Mouse (Mus musculus): ENCODE measurements around the gene Dclre1b. TPM values are rescaled to one million over a fixed set of nuclear protein-coding genes. Genes with fewer than 3 reads are reported as not detected.
"Not testable (repeated sequence)": the region's sequence is repeated elsewhere in the genome, so short reads cannot be mapped to it uniquely, and the experiment has no call there.

Dclre1b gene
- polyA plus RNA-seq, 1 experiment from 2014 or later, result 22.3 TPM

DNA sequence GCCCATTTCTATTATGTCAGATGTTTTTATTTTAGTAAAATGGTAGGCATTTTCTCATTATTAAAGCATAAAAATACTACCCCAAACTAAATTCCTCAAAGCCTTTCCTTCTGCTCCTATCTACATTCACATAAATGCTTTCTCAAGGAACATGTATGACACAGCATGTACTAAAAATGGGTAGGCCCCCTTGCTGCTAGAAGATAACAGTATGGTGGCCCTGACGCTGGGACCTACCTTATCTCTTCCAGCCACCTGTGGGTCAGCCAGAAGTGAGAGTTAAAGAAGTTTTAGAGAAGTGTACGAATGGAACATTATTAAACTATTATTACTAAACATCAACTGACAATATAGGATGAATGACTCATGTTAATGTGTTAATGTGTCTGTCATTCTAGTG, 9.7 kb downstream of the Dclre1b start:
- Histone ChIP-seq H3K4me1 (ENCODE audit: control insufficient read depth, insufficient read depth, low read length) (no peaks in the 10 kb centered on the region), H3K27ac (replicated peaks; ENCODE audit: low read depth, low read length) (no peak overlapping the region), H3K4me3 (ENCODE audit: low read depth, low read length) (no peak overlapping the region), H3K9me3 (ENCODE audit: control insufficient read depth, low read length) (no peaks in the 10 kb centered on the region), H3K9ac (ENCODE audit: low read depth, low read length) (no peak overlapping the region), H3K36me3 (ENCODE audit: control insufficient read depth, insufficient read depth, low read length) (peaks cover 18% of the 10 kb centered on the region), H3K4me2 (ENCODE audit: low read depth, low read length) (no peak overlapping the region), H3K27me3 (replicated peaks; ENCODE audit: control insufficient read depth, insufficient read depth, low read length) (no peaks in the 10 kb centered on the region)
- 85% methylated on average over 2 of the region's 2 CpGs for WGBS
- DNase-seq (ENCODE audit: low spot score) (no peak), ATAC-seq (ENCODE audit: low read depth) (no peak)

DNA sequence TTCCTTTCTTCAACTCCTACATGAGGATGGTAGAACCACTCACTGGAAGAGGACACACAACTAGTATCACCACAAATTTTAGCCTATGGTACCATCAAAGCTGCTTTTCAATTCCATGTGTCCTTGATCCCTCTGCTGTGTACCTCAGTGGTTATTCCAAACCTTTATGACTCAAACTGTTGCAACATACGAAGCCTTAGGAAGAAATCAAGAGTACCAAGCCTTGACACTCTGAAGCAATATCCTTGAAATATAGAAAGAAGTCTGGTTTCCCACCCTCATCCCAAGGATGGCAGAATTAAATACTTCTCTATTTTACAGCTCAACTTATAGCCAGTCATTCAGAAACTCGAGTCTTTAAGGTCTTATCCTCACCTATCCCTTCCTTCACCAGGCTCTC, 12.9 kb downstream of the Dclre1b start:
- Histone ChIP-seq H3K4me2 (ENCODE audit: low read depth, low read length) (no peak overlapping the region), H3K36me3 (ENCODE audit: control insufficient read depth, insufficient read depth, low read length) (no peaks in the 10 kb centered on the region), H3K4me3 (ENCODE audit: low read depth, low read length) (no peak overlapping the region), H3K9me3 (ENCODE audit: control insufficient read depth, low read length) (no peaks in the 10 kb centered on the region), H3K27ac (replicated peaks; ENCODE audit: low read depth, low read length) (no peak overlapping the region), H3K9ac (ENCODE audit: low read depth, low read length) (no peak overlapping the region), H3K27me3 (replicated peaks; ENCODE audit: control insufficient read depth, insufficient read depth, low read length) (no peaks in the 10 kb centered on the region), H3K4me1 (ENCODE audit: control insufficient read depth, insufficient read depth, low read length) (no peaks in the 10 kb centered on the region)
- WGBS, result 56% methylated on average over 2 of the region's 2 CpGs
- ATAC-seq (ENCODE audit: low read depth) (no peak), DNase-seq (ENCODE audit: low spot score) (no peak)

DNA sequence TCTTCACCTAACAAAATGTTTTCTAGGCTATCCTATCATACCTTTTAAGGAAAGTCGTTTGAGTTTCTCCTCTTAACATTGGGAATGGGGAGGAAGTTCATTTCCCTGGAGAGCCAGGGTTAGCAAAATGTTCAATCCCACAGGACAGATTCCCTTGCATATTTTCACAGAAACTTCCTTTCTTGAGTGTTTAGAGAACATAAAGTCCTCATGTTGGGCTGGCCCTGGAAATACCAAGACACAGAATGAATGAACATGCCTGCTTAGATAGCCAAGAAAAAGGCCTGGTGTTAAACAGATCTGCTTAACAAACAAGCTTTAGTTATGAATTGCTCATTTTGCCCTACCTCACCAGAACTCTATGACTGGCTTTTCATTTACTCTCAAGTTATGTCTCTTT, 16.7 kb downstream of the Dclre1b start:
- Histone ChIP-seq H3K27ac (replicated peaks; ENCODE audit: low read depth, low read length) (no peak overlapping the region), H3K4me2 (ENCODE audit: low read depth, low read length) (no peak overlapping the region), H3K9me3 (ENCODE audit: control insufficient read depth, low read length) (no peaks in the 10 kb centered on the region), H3K27me3 (replicated peaks; ENCODE audit: control insufficient read depth, insufficient read depth, low read length) (no peaks in the 10 kb centered on the region), H3K4me3 (ENCODE audit: low read depth, low read length) (no peak overlapping the region), H3K36me3 (ENCODE audit: control insufficient read depth, insufficient read depth, low read length) (no peaks in the 10 kb centered on the region), H3K4me1 (ENCODE audit: control insufficient read depth, insufficient read depth, low read length) (peaks cover 8% of the 10 kb centered on the region; the same call in 1 of the 2 replicates), H3K9ac (ENCODE audit: low read depth, low read length) (no peak overlapping the region)
- no peak for DNase-seq (ENCODE audit: low spot score)
- WGBS, result 58% methylated on average over 1 of the region's 1 CpGs
- no peak for ATAC-seq (ENCODE audit: low read depth)

DNA sequence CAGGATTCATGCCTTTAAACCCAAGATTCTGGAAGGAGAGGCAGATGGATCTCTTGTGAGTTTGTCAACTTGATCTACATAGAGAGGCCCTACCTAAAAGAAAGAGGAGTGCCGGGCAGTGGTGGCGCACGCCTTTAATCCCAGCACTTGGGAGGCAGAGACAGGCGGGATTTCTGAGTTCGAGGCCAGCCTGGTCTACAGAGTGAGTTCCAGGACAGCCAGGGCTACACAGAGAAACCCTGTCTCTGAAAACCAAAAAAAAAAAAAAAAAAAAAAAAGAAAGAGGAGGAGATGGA, 17.2 kb downstream of the Dclre1b start:
- 75% methylated on average over 5 of the region's 5 CpGs for WGBS
- not testable (repeated sequence) for H3K9ac ChIP-seq (ENCODE audit: low read depth, low read length); H3K9me3 ChIP-seq (ENCODE audit: control insufficient read depth, low read length); H3K36me3 ChIP-seq (ENCODE audit: control insufficient read depth, insufficient read depth, low read length); ATAC-seq (ENCODE audit: low read depth); DNase-seq (ENCODE audit: low spot score); H3K27me3 ChIP-seq (replicated peaks; ENCODE audit: control insufficient read depth, insufficient read depth, low read length); H3K27ac ChIP-seq (replicated peaks; ENCODE audit: low read depth, low read length); H3K4me1 ChIP-seq (ENCODE audit: control insufficient read depth, insufficient read depth, low read length)
- peak overlapping the region; percentile 92; the same call in 1 of the 2 replicates for H3K4me2 ChIP-seq (ENCODE audit: low read depth, low read length)
- 0 out of 2 replicates have a peak overlapping the region, but pooled peaks have one; percentile 95 for H3K4me3 ChIP-seq (ENCODE audit: low read depth, low read length)

DNA sequence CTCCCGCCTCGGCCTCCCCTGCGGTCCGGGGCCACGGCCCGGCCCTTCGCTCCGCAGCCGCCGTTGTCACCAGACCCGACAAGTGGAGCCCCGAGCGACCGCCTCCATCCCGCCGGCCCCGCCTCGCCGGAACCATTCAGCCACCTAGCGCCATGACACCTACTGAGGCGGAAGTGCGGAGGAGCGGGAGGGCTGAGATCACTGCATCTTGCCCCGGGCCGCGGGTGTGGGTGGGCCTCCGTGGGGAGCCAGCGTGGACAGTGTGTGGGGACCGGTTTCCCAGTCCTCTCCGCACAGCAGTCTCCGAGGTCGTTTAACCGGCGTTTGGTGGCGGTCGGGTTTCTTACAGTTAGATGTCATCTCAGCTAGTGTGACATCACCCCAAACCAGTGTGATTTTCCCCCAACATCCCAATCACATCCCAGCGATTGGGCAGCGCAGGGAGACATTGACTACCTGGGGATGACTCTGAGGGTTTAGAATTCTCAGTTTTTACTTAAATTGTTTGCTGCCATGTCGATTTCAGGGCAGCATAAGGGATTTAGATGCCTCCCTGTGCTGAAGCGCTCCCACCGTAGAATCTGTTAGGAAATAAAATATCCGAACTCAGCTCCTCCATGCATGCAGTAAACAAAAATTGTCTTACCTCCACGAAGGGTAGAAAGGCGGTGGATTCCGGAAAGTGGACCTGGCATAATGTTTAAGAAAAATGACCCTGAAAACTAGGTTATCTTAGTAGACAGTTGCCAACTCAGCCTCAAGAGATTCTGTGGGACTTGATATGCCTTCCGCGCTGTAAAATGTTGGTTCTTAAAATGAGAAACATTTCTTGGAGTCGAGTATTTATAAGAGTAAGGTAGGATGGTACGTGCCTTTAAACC, 17.8 kb downstream of the Dclre1b start, which contains the start of gene Hipk1:
TSS of gene Hipk1 (minus strand) at position 334 of the 881 bp plus-strand sequence.
- peak within 1 kb of the TSS; percentile 88 for H3K27ac ChIP-seq (replicated peaks; ENCODE audit: low read depth, low read length)
- H3K4me3 ChIP-seq (ENCODE audit: low read depth, low read length), result peak within 1 kb of the TSS; percentile 95
- peak within 1 kb of the TSS; percentile 96 for H3K9ac ChIP-seq (ENCODE audit: low read depth, low read length)
- H3K27me3 ChIP-seq (replicated peaks; ENCODE audit: control insufficient read depth, insufficient read depth, low read length), result no peaks in the 10 kb centered on the region
- DNase-seq (ENCODE audit: low spot score) (peak; percentile 95), ATAC-seq (ENCODE audit: low read depth) (peak; percentile 97)
- peaks cover 8% of the 10 kb centered on the region; the same call in 1 of the 2 replicates for H3K4me1 ChIP-seq (ENCODE audit: control insufficient read depth, insufficient read depth, low read length)
- WGBS, result 18% methylated on average over 23 of the region's 49 CpGs
- H3K4me2 ChIP-seq (ENCODE audit: low read depth, low read length), result peak within 1 kb of the TSS; percentile 92
- H3K9me3 ChIP-seq (ENCODE audit: control insufficient read depth, low read length), result no peaks in the 10 kb centered on the region
- H3K36me3 ChIP-seq (ENCODE audit: control insufficient read depth, insufficient read depth, low read length), result no peaks in the 10 kb centered on the region

DNA sequence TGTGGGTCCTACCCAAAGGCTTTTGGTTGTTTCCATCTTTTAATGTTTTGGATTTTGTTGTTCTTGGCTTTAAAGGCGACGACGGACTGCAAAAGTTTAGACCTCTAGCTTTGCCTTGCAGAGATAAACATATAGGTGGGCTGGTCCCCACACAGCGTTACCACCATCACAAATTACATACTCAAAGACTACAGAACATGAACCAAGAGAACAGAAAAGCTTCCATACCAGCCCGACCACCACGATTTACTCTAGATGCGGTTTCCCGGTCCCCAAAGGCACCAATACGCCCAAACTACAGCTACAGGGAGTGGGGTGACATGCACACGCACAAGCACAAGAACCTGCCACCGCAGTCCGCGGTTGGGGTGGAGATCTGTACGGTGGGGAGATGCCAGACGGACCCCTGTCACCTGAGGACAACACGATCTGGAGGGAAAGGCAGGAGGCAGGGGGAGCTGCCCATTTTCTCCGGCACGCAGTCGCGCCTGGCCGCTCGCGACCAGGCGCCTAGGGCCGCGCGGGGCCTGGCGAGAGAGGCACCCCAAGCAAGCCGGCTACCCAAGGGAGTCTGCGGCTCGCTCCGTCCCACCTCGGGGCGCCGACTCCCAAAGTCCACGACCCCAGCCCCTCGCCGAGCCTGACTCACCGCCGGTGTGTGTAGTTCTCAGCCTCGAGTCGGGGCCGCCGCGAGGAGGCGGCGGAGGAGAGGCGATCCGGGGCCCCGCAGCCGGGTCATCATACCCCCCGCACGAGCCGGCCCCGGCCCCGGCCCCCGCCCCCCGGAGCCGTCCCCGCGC, 18.7 kb downstream of the Dclre1b start:
- DNase-seq (ENCODE audit: low spot score), result peak; percentile 13
- WGBS, result under 1% methylated on average over 27 of the region's 61 CpGs
- peaks cover 8% of the 10 kb centered on the region; the same call in 1 of the 2 replicates for H3K4me1 ChIP-seq (ENCODE audit: control insufficient read depth, insufficient read depth, low read length)

DNA sequence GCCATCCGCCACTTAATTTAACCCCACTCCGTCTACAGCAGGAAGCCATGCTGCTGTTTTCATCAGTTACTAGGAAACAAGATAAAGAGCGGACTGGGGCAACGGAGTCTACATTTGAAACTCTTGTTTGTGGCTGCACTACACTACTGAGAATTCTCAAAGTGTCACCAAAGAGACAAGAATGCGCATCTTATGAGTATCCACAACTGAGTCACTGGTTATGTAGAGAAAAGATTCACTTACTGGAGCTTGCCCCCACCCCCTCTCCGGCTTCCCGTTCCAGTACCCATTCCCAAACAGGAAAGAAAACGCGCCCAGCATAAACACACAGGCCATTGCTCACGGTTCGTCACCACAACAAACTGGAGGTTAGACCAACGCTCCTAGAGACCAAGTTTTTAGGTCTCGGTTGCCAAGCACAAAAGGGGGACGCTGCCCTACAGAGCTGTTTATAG, 19.3 kb downstream of the Dclre1b start:
- Histone ChIP-seq H3K9me3 (ENCODE audit: control insufficient read depth, low read length) (no peaks in the 10 kb centered on the region), H3K4me2 (ENCODE audit: low read depth, low read length) (peak overlapping the region; percentile 92), H3K36me3 (ENCODE audit: control insufficient read depth, insufficient read depth, low read length) (no peaks in the 10 kb centered on the region), H3K4me3 (ENCODE audit: low read depth, low read length) (peak overlapping the region; percentile 95), H3K27ac (replicated peaks; ENCODE audit: low read depth, low read length) (peak overlapping the region; percentile 88), H3K9ac (ENCODE audit: low read depth, low read length) (peak overlapping the region; percentile 96), H3K4me1 (ENCODE audit: control insufficient read depth, insufficient read depth, low read length) (peaks cover 8% of the 10 kb centered on the region; the same call in 1 of the 2 replicates), H3K27me3 (replicated peaks; ENCODE audit: control insufficient read depth, insufficient read depth, low read length) (no peaks in the 10 kb centered on the region)
- 2% methylated on average over 14 of the region's 14 CpGs for WGBS
- ATAC-seq (ENCODE audit: low read depth) (no peak), DNase-seq (ENCODE audit: low spot score) (peak; percentile 54)

More for the DNA sequence above, 18.7 kb downstream of the Dclre1b start:
- peak overlapping the region; percentile 92 for H3K4me2 ChIP-seq (ENCODE audit: low read depth, low read length)
- H3K36me3 ChIP-seq (ENCODE audit: control insufficient read depth, insufficient read depth, low read length), result no peaks in the 10 kb centered on the region
- H3K27ac ChIP-seq (replicated peaks; ENCODE audit: low read depth, low read length), result peak overlapping the region; percentile 88
- ATAC-seq (ENCODE audit: low read depth), result peak; percentile 78
- H3K9ac ChIP-seq (ENCODE audit: low read depth, low read length), result peak overlapping the region; percentile 96
- H3K9me3 ChIP-seq (ENCODE audit: control insufficient read depth, low read length), result no peaks in the 10 kb centered on the region
- peak overlapping the region; percentile 95 for H3K4me3 ChIP-seq (ENCODE audit: low read depth, low read length)
- H3K27me3 ChIP-seq (replicated peaks; ENCODE audit: control insufficient read depth, insufficient read depth, low read length), result no peaks in the 10 kb centered on the region

DNA sequence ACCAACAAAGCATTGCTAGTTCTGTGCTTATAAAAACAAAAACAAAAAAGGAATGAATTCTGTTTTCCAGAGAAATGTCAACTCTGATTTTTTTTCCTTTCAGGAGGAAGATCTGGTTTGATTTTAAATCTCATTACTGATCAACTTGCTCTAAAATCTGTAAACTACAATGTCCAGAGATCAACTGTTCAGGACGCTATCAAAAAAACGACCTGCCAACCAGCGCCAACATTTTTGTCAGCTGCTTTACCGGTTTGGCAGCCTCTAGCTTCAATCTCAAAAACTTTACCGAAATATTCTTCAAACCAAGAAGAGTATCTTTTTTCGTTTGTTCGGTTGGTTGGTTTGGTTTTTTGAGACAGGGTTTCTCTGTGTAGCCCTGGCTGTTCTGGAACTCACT, 20.1 kb downstream of the Dclre1b start:
- 77% methylated on average over 7 of the region's 7 CpGs for WGBS
- H3K9me3 ChIP-seq (ENCODE audit: control insufficient read depth, low read length), result no peaks in the 10 kb centered on the region
- peaks cover 8% of the 10 kb centered on the region; the same call in 1 of the 2 replicates for H3K4me1 ChIP-seq (ENCODE audit: control insufficient read depth, insufficient read depth, low read length)
- ATAC-seq (ENCODE audit: low read depth) (no peak), DNase-seq (ENCODE audit: low spot score) (peak; percentile 12)
- H3K4me2 ChIP-seq (ENCODE audit: low read depth, low read length), result peak overlapping the region; percentile 92
- H3K27ac ChIP-seq (replicated peaks; ENCODE audit: low read depth, low read length), result peak overlapping the region; percentile 88
- no peaks in the 10 kb centered on the region for H3K27me3 ChIP-seq (replicated peaks; ENCODE audit: control insufficient read depth, insufficient read depth, low read length)
- H3K9ac ChIP-seq (ENCODE audit: low read depth, low read length), result no peak overlapping the region
- H3K4me3 ChIP-seq (ENCODE audit: low read depth, low read length), result peak overlapping the region; percentile 95; the same call in 1 of the 2 replicates
- H3K36me3 ChIP-seq (ENCODE audit: control insufficient read depth, insufficient read depth, low read length), result no peaks in the 10 kb centered on the region
